In genomic region chr7:46985718-46986505, GRCm38 (mm10) we compare ENCODE assay signal across 12 mouse cellular contexts. TPM values are rescaled to one million over a fixed set of nuclear protein-coding genes. Genes with fewer than 3 reads are reported as not detected.
DNase-seq lines count a peak whose midpoint lies in the region; ATAC-seq lines count a peak whose summit lies in the region.
"Had no signal": no experiment of that assay in that cellular context is flagged by ENCODE, and none has a peak within 500 bp of the region (broad histone marks: within the 10 kb centered on the region; RNA-seq: fewer than 3 reads in every experiment).

No protein-coding gene starts in this region.

- 42% methylated on average over 8 of the region's 8 CpGs for WGBS in embryonic facial prominence, embryonic 15.5 days

- peak overlapping the region; percentile 51; the same call in 1 of the 2 replicates for H3K27ac ChIP-seq in embryonic facial prominence, embryonic 15.5 days (replicated peaks)
- H3K27ac ChIP-seq: hindbrain, embryonic 12.5 days had no signal

- no peak overlapping the region for H3K4me2 ChIP-seq in embryonic facial prominence, embryonic 15.5 days (replicated peaks)
- H3K4me2 ChIP-seq: hindbrain, embryonic 12.5 days had no signal

- H3K36me3 ChIP-seq in embryonic facial prominence, embryonic 15.5 days: 0 out of 2 replicates have a peak, but pooled peaks cover 6% of the 10 kb centered on the region

- H3K9me3 ChIP-seq in embryonic facial prominence, embryonic 15.5 days (replicated peaks): no peaks in the 10 kb centered on the region
- H3K9me3 ChIP-seq: hindbrain, embryonic 12.5 days had no signal

- peaks cover 11% of the 10 kb centered on the region; the same call in 1 of the 2 replicates for H3K4me1 ChIP-seq in embryonic facial prominence, embryonic 15.5 days
- H3K4me1 ChIP-seq: hindbrain, embryonic 12.5 days had no signal

- DNase-seq in cerebellum, adult 11-12 months: no peak
- peak; percentile 56 for DNase-seq in layer of hippocampus, adult 9-11 months
- DNase-seq in layer of hippocampus, adult 8-10 months (ENCODE audit: low spot score in 2 of 2): no peak
- no peak for DNase-seq in thymus, postnatal 14 days
- DNase-seq in kidney, adult 11 months: no peak

- H3K9ac ChIP-seq in embryonic facial prominence, embryonic 15.5 days: no peak overlapping the region
- H3K9ac ChIP-seq: hindbrain, embryonic 12.5 days had no signal

- no peak overlapping the region for H3K4me3 ChIP-seq in embryonic facial prominence, embryonic 15.5 days (replicated peaks)
- H3K4me3 ChIP-seq: erythroblast, embryonic 14.5 days; hindbrain, embryonic 12.5 days had no signal

- no peaks in the 10 kb centered on the region for H3K27me3 ChIP-seq in embryonic facial prominence, embryonic 15.5 days
- H3K27me3 ChIP-seq: hindbrain, embryonic 12.5 days had no signal

- ATAC-seq in cerebellum, adult (ENCODE audit: insufficient number of reproducible peaks, low FRiP score, low TSS enrichment): peak; percentile 45; the same call in 1 of the 2 replicates
- no peak for ATAC-seq in embryonic facial prominence, embryonic 15.5 days (ENCODE audit: insufficient number of reproducible peaks, low FRiP score, low TSS enrichment, low read depth)
- peak; percentile 98 for ATAC-seq in megakaryocyte, adult 5-6 weeks (ENCODE audit: poor library complexity, severe bottlenecking)

RNA-seq across cellular contexts. Expression of gene Gm9999, which starts 2.5 kb away (rescaled TPM):
- total RNA-seq in layer of hippocampus, adult 8-10 months (2022): not detected
- not detected in 2 replicates for polyA plus RNA-seq in embryonic facial prominence, embryonic 15.5 days (2015; fragmentation: Nextera tagmentation; extraction: Ambion mirVana)
- 2.3 TPM in 1 of 2 replicates, not detected in the other for total RNA-seq in megakaryocyte, adult 5-6 weeks (2015)
- not detected in 2 replicates for total RNA-seq in megakaryocyte, adult 5-6 weeks (2017)
- total RNA-seq: left cerebral cortex, adult 8-10 months had no signal
- polyA plus RNA-seq: erythroblast, embryonic 14.5 days; hindbrain, embryonic 12.5 days; neural tube, embryonic 14.5 days had no signal

RNA-seq across cellular contexts. Expression of gene Spty2d1, which starts 22.3 kb away (rescaled TPM):
- 10 to 100 TPM; 15.1 to 17.6 (median 16.2) TPM for total RNA-seq in layer of hippocampus, adult 8-10 months (2022)
- polyA plus RNA-seq in embryonic facial prominence, embryonic 15.5 days (2015; fragmentation: Nextera tagmentation; extraction: Ambion mirVana): 20.5 and 21.3 TPM in 2 replicates
- total RNA-seq in megakaryocyte, adult 5-6 weeks (2015): 40.7 and 45.3 TPM in 2 replicates
- 35.4 and 42.0 TPM in 2 replicates for total RNA-seq in megakaryocyte, adult 5-6 weeks (2017)

RNA-seq across cellular contexts. Expression of gene Uevld, which starts 27.6 kb away (rescaled TPM):
- 10 to 100 TPM; 12.3 to 24.1 (median 17.4) TPM for total RNA-seq in layer of hippocampus, adult 8-10 months (2022)
- polyA plus RNA-seq in embryonic facial prominence, embryonic 15.5 days (2015; fragmentation: Nextera tagmentation; extraction: Ambion mirVana): 9.8 and 10.7 TPM in 2 replicates
- total RNA-seq in megakaryocyte, adult 5-6 weeks (2015): 18.0 and 18.2 TPM in 2 replicates
- total RNA-seq in megakaryocyte, adult 5-6 weeks (2017): 14.1 and 16.2 TPM in 2 replicates
